Mouse (Mus musculus): Measurements from ENCODE around the gene Ssr4. TPM values are rescaled to one million over a fixed set of nuclear protein-coding genes. Genes with fewer than 3 reads are reported as not detected.
"Not testable (repeated sequence)": the region's sequence is repeated elsewhere in the genome, so short reads cannot be mapped to it uniquely, and the experiment has no call there.

Gene Ssr4
- total RNA-seq (2017), result 136 to 151 TPM (median 138 TPM) in 3 replicates

DNA sequence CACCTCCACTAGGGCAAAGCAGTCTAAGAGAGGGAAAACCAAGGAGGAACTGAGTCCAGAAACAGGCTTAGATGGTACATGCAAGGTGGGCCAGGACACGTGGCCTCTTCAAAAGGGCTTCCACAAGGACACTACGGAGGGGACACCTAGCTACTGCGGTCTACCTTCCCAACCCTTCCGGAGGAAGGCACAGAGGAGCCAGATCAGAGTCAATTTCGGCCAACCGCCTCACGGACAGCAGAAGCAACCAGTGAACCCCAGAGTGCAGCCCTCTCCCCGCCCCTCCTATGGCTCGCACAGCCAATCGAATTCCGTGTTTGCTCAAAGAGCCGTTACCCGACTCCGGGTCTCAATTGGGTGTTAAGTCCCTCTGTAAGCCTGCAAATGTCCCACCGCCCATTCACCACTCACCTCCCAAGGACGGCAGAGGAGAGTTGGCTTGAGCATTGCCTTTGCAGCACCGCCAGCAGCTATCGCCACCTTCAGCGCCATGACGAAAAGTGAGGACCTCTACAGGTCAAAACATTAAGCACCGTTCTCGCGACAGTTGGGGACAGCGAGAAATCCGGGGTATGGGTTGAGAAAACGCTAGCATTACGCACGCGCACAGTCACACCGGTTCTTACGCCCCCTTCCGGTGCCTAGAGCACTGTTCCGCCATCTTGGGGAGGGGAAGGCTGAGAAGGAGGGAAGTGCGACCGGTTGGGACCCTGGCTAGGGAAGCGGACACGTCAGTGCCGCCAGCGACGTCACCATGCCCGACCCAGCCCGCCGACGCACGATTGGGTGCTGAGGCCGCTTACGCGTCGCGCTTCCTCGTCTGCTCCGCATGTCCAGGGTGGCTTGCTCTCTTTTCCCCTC is at the start of gene Ssr4, which contains the start of gene Idh3g:
Gene Ssr4 (plus strand): TSS at position 665 of the 861 bp plus-strand sequence.
Gene Idh3g (minus strand): TSS at position 534 of the 861 bp plus-strand sequence.
- ATAC-seq (replicated peaks; ENCODE audit: insufficient number of reproducible peaks, low FRiP score, low TSS enrichment, poor library complexity, severe bottlenecking), result peak; percentile 93

- ATAC-seq (replicated peaks; ENCODE audit: insufficient number of reproducible peaks, low FRiP score, low TSS enrichment, poor library complexity, severe bottlenecking), result no peak
These were observed 48.7 kb upstream of the Ssr4 start for GRCm38 (mm10) chrX:73738155-73738554.

DNA sequence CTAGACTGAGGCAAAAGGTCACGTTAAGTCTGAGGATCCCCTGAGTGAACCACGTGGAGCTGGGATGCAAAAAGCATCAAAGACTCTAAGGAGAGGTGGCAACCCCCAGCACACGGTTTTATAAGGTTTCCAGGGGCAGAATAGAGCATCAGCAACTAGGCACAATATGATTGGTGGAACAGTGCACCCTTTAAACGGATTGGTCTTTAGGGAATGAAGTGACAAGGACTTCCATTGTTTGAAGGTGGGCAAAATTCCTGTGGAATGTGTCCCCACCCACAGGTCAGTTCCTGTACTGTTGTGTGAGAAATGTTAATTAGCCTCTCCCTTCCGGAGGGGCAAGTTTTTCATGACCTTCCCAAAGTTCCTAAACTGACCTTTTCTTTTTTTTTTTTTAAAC is 47.7 kb upstream of the Ssr4 start:
- ATAC-seq (replicated peaks; ENCODE audit: insufficient number of reproducible peaks, low FRiP score, low TSS enrichment, poor library complexity, severe bottlenecking), result no peak

DNA sequence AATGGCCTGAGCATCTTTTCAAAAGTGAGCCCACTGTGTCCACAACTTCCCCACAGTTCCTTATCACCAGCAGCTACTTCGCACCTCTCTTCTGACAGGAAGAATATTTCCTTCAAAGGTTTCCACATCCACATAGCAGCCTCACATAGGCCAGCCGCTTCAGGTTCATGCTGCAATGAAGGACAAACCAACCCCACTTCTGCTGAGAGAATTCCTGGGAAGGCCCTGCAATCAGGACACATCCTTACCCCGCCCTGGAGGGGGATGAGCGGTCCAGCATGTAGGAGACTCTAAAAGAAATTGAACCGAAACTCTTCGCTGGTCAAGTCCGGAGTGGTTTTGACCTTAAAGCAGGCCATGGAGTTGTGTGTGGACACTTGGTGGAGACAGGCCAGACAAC is 47.0 kb upstream of the Ssr4 start:
- not testable (repeated sequence) for ATAC-seq (replicated peaks; ENCODE audit: insufficient number of reproducible peaks, low FRiP score, low TSS enrichment, poor library complexity, severe bottlenecking)

GRCm38 (mm10) chrX:73744774-73745481 is 41.9 kb upstream of the Ssr4 start:
- no peak for ATAC-seq (replicated peaks; ENCODE audit: insufficient number of reproducible peaks, low FRiP score, low TSS enrichment, poor library complexity, severe bottlenecking)

DNA sequence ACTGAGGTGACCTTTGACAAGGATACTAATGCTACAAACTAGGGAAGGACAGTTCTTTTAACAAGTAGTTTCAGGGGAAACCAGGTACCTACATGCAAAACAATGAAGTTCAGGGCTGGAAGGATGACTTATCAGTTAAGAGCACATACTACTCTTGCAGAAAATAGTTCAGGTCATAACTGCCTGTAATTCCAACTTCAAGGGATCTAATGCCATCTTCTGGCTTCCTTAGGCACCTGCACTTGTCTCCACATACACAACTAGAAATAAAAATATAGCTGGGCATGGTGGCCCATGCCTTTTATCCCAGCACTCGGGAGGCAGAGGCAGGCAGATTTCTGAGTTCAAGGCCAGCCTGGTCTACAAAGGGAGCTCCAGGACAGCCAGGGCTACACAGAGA is 37.9 kb upstream of the Ssr4 start:
- no peak for ATAC-seq (replicated peaks; ENCODE audit: insufficient number of reproducible peaks, low FRiP score, low TSS enrichment, poor library complexity, severe bottlenecking)

DNA sequence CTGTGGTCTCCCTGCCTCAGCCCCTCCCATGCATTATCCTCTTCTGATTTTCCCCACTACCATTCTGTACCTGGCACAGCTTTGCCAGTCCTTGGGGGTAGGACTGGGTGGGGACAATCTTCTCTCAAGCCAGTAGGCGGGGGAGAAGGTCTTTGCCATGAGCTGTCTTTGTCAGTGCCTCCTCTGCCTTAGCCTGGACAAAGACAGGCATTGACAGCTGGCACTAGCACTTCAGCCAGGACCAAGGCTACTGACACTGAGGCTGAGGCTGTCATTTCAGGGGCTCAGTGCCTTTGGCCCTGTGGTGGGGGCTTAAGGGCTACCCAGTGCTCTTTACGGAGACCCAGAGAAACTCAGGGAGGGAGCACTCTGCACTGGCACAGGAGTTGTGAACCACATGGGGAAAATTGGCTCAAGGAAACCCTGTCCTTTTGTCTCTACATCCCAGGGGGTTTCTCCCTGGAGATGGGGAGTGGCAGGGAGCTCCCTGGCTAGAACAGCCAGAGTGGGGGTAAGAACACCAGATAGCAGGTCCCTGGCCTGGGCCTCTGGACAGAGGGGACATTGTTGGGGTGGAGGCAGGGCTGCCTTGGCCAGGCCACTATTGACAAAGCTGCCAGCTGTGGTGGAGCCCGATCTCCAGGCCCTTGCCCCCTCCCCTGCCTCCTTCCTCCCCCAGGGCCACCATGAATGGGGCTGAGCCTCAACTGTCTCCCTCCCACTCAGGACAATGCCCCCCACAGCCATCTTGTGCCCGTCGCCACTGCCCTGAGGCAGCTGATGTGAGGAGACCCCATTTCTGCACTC is 30.3 kb upstream of the Ssr4 start, which contains the start of gene Plxnb3:
Gene Plxnb3 (plus strand): TSS at position 757 of the 807 bp plus-strand sequence.
- ATAC-seq (replicated peaks; ENCODE audit: insufficient number of reproducible peaks, low FRiP score, low TSS enrichment, poor library complexity, severe bottlenecking), result no peak

DNA sequence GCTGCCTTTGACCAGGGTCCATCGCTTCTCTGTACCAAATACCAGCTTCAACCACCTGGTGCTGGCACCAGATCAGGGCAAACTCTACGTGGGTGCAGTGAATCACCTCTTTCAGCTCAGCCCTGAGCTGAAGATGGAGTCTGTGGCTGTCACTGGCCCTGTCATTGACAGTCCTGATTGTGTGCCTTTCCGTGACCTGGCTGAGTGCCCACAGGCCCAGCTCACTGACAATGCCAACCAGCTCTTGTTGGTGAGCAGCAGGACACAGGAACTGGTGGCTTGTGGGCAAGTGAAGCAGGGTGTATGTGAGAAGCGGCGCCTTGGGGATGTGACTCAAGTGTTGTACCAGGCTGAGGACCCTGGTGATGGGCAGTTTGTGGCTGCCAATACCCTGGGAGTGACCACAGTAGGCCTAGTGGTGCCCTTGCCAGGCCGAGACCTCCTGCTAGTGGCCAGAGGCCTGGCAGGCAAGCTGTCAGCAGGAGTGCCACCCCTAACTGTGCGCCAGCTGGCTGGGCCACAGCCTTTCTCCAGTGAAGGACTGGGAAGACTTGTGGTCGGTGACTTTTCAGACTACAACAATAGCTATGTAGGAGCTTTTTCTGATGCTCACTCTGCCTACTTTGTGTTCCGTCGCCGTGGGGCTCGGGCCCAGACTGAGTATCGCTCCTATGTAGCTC is 28.1 kb upstream of the Ssr4 start:
- no peak for ATAC-seq (replicated peaks; ENCODE audit: insufficient number of reproducible peaks, low FRiP score, low TSS enrichment, poor library complexity, severe bottlenecking)

- ATAC-seq (replicated peaks; ENCODE audit: insufficient number of reproducible peaks, low FRiP score, low TSS enrichment, poor library complexity, severe bottlenecking), result peak; percentile 73
These were observed 21.5 kb upstream of the Ssr4 start for GRCm38 (mm10) chrX:73765311-73765710.

DNA sequence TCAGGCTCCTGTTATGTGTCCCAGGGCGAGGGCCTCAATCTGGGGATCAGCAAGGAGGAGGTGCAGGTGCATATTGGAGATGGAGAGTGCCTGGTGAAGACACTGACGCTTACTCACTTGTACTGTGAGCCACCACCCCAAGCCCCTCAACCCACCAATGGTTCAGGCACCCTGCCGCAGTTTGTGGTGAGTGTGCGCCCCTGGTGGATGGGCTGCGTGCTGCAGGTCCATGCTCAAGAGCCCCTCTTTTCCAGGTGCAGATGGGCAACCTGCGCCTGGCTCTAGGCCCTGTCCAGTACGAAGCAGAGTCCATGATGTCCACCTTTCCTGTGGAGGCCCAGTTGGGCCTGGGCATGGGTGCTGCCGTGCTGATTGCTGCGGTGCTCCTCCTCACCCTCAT is 19.6 kb upstream of the Ssr4 start:
- ATAC-seq (replicated peaks; ENCODE audit: insufficient number of reproducible peaks, low FRiP score, low TSS enrichment, poor library complexity, severe bottlenecking), result no peak

GRCm38 (mm10) chrX:73774168-73774760 is 12.6 kb upstream of the Ssr4 start, which contains the start of gene Srpk3:
Srpk3 (plus strand) TSS chrX:73774405.
- no peak for ATAC-seq (replicated peaks; ENCODE audit: insufficient number of reproducible peaks, low FRiP score, low TSS enrichment, poor library complexity, severe bottlenecking)

DNA sequence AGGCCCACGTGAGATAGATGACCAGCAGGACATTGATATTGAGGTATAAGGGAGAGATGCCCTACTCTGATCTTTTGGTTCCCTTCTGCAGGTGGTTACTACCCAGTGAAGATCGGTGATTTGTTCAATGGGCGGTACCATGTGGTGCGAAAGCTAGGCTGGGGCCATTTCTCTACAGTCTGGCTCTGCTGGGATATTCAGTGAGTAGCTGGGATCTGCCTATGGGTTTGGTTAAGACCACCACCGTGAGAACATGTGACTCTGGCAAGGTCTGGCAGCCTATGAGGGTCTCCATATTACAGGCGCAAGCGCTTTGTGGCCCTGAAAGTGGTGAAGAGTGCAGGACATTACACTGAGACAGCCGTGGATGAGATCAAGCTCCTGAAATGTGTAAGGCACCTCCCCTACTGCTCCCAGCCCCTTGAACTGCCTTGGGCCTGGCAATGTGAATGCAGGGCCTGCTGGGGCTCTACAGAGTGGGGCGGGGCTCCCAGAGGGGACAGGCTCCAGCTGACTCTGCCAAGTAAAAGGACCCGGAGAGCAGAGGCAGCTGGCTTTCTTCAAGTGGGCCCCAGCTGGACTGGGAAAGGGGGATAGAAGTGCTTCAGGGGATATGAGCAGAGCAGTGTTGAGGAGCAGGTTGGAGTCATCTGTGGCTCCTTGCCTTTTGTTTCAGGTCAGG is 11.9 kb upstream of the Ssr4 start:
- no peak for ATAC-seq (replicated peaks; ENCODE audit: insufficient number of reproducible peaks, low FRiP score, low TSS enrichment, poor library complexity, severe bottlenecking)

- ATAC-seq (replicated peaks; ENCODE audit: insufficient number of reproducible peaks, low FRiP score, low TSS enrichment, poor library complexity, severe bottlenecking), result no peak
These were observed 4.6 kb upstream of the Ssr4 start for GRCm38 (mm10) chrX:73782227-73782626.

- ATAC-seq (replicated peaks; ENCODE audit: insufficient number of reproducible peaks, low FRiP score, low TSS enrichment, poor library complexity, severe bottlenecking), result no peak
These were observed 1.2 kb upstream of the Ssr4 start for GRCm38 (mm10) chrX:73785666-73786065.

DNA sequence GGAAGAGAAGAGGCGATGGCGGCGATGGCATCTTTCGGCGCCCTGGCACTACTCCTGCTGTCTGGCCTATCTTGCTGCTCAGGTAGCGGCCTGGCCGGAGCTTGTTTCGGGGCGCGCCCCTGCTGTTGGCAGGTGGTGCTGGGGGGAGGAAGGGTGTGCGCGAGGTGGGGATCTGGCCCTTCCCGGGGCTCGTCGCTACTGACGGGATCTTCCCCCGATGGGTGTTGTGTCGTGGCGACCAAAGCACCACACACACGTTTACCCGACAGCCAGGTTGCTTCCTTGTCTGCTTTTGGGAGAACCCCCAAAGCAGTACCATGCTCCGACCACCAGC is 364 bp downstream of the Ssr4 start:
- no peak for ATAC-seq (replicated peaks; ENCODE audit: insufficient number of reproducible peaks, low FRiP score, low TSS enrichment, poor library complexity, severe bottlenecking)

- no peak for ATAC-seq (replicated peaks; ENCODE audit: insufficient number of reproducible peaks, low FRiP score, low TSS enrichment, poor library complexity, severe bottlenecking)
These were observed 1.7 kb downstream of the Ssr4 start for GRCm38 (mm10) chrX:73788501-73788900.

DNA sequence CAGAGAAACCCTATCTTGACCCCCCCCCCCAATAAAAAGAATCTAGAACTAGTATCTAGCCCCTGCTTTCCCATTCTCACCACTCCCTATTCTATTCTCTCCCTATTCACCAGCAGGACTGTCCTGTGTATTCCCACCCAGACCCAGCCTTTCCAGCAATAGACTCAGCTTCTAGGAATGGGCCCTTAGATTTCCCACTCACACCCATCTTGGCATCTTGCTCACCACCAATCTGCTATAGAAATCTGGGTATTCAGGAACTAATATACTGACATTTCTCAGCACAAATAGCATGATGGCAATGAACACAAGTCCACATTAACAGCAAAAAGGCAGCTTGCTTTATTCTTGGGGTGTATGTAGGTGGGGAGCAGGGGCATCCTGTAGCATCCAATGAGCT is 6.2 kb downstream of the Ssr4 start:
- ATAC-seq (replicated peaks; ENCODE audit: insufficient number of reproducible peaks, low FRiP score, low TSS enrichment, poor library complexity, severe bottlenecking), result no peak

DNA sequence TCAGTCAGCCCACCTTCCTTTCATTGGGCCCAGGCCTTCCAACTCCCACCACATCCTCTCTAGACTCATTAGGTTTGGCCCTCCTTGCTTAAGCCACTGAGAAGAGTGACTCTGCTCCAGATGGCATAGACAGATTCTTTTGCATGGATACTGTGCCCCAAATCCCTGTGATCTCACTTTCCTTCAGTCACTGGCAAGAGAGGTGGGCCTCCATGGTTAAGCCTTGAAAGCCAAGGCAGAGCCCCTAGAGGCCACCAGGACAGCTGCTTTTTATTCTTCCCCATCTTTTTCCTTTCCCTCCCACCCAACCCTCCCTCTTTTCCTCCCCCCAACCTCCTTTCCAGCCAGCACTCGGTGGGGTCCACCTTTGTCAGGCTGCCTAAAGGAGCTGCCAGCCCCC is 6.7 kb downstream of the Ssr4 start:
- ATAC-seq (replicated peaks; ENCODE audit: insufficient number of reproducible peaks, low FRiP score, low TSS enrichment, poor library complexity, severe bottlenecking), result no peak
